Mouse (Mus musculus): Measurements from ENCODE around the gene Pcnx2.

- TF ChIP-seq GATA1 (IDR thresholded peaks at IDR 0.05; ENCODE audit: low read length): no peak
- TF ChIP-seq TAL1 (IDR thresholded peaks at IDR 0.05; ENCODE audit: low read length): no peak
Observed at GRCm38 (mm10) chr8:125910365-125911228, 12.5 kb upstream of the Pcnx2 start, which contains the start of gene Map3k21.

Data from erythroblast, embryonic 14.5 days (primary cell).